Mouse (Mus musculus) heart, embryonic 15.5 days (tissue): ENCODE measurements around the gene Pigu. TPM values are rescaled to one million over a fixed set of nuclear protein-coding genes. Genes with fewer than 3 reads are reported as not detected.

Source experiments
- ATAC-seq: fragments of 200-750 bp; cut with Nextera tagmentation; replicated peaks from 2 replicates; pipeline ENCODE4 v1.8.0; 2017; ENCODE audit warnings: low read depth, moderate TSS enrichment; ENCODE audit not compliant: insufficient number of reproducible peaks, insufficient read depth, low FRiP score
- H3K27ac ChIP-seq: fragments of 300-500 bp; sonication (generic); 2 replicates; pipeline ENCODE4 v1.5.1; 2015; ENCODE audit warnings: mild to moderate bottlenecking, inconsistent platforms
- H3K27me3 ChIP-seq: fragments of 300-500 bp; sonication (generic); 2 replicates; pipeline ENCODE4 v1.6.1; 2015; ENCODE audit warnings: inconsistent platforms
- H3K36me3 ChIP-seq: fragments of 300-500 bp; sonication (generic); 2 replicates; pipeline ENCODE4 v1.6.1; 2015; ENCODE audit warnings: mild to moderate bottlenecking, inconsistent platforms
- H3K4me1 ChIP-seq: fragments of 300-500 bp; sonication (generic); replicated peaks from 2 replicates; pipeline ENCODE4 v1.6.1; 2015; ENCODE audit warnings: inconsistent platforms
- H3K4me2 ChIP-seq: fragments of 300-500 bp; sonication (generic); 2 replicates; pipeline ENCODE4 v1.6.1; 2015; ENCODE audit warnings: inconsistent platforms, mild to moderate bottlenecking, moderate library complexity
- H3K4me3 ChIP-seq: fragments of 300-500 bp; sonication (generic); 2 replicates; pipeline ENCODE4 v1.5.1; 2015; ENCODE audit warnings: mild to moderate bottlenecking, inconsistent platforms
- H3K9ac ChIP-seq: fragments of 300-500 bp; sonication (generic); 2 replicates; pipeline ENCODE4 v1.6.1; 2015; ENCODE audit warnings: mild to moderate bottlenecking, inconsistent platforms
- H3K9me3 ChIP-seq: fragments of 300-500 bp; sonication (generic); replicated peaks from 2 replicates; pipeline ENCODE4 v1.6.1; 2016; ENCODE audit warnings: inconsistent platforms
- WGBS: fragments of 180-500 bp; shearing (Covaris S2); methylation state at CpG from one replicate; pipeline ENCODE4 v1.1.7; 2015; ENCODE audit warnings: mixed read lengths; 5-methylcytosine and 5-hydroxymethylcytosine counted together
- polyA plus RNA-seq: library from polyadenylated mRNA; unstranded; fragments of >200 nt; fragmentation: Nextera tagmentation; extraction: Ambion mirVana; gene quantifications from 2 replicates; pipeline ENCODE4 v1.2.1, GENCODE M21; 2015

Gene Pigu
- polyA plus RNA-seq, 1 experiment from 2014 or later = 45.4 TPM

DNA sequence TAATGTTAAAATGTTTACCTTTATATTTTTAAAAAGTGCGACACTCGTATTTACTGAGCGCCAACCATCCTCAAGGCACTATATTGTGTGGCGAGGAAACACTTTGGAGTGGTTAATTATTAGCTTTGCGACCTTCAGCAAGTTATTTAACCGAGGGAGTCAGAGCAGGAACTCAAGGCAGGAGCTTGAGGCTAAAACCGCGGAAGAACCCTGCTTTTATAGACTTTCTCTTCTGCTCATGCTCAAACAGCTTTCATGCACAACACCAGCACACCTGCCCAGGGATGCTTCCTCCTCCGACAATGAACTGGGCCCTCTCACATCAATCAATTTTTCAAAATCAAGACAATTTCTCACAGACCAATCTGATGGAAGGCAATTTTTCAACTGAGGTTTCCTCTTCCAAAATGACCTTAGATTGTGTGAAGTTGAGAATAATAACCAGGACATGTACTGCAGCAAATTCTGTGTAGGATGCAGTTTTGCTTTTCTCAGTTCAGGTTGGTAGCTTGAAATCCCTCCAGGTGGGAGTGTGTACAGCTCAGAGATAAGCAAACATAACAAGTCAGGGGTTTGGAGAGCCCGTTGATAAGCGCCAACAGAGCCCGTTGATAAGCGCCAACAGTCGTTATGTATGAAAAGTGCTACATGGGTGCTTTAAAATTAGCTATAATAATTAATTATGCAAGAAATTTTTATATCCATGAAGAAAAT is 613 bp upstream of the Pigu start:
- 23% methylated on average over 14 of the region's 14 CpGs for WGBS
- peak overlapping the region; percentile 7 for H3K27ac ChIP-seq

DNA sequence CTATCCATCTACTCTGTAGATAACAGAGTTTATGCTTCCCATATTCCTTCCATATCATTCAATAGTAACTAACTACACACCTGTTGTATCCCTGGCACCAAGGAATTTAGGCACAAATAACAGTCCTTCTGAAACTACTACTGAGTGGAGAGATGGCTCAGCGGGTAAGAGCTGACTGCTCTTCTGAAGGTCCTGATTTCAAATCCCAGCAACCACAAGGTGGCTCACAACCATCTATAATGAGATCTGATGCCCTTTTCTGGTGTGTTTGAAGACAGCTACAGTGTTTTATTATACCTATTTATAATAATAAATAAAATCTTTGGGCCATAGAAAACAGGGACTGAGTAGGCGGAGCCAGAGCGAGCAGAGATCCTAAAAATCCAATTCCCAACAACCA is 2.8 kb downstream of the Pigu start:
- Histone ChIP-seq H3K4me2 (no peak overlapping the region), H3K9ac (no peak overlapping the region), H3K4me1 (peaks cover 13% of the 10 kb centered on the region), H3K4me3 (no peak overlapping the region), H3K27me3 (no peaks in the 10 kb centered on the region), H3K27ac (no peak overlapping the region), H3K36me3 (peaks cover 6% of the 10 kb centered on the region; the same call in 1 of the 2 replicates), H3K9me3 (no peaks in the 10 kb centered on the region; the same call in 1 of the 2 replicates)
- 86% methylated on average over 3 of the region's 3 CpGs for whole genome bisulfite sequencing
- no peak for ATAC-seq

More for the DNA sequence above, 613 bp upstream of the Pigu start:
- peak overlapping the region; percentile 14 for H3K9ac ChIP-seq
- H3K4me1 ChIP-seq = peaks cover 13% of the 10 kb centered on the region
- no peaks in the 10 kb centered on the region for H3K27me3 ChIP-seq
- peak overlapping the region; percentile 61 for H3K4me2 ChIP-seq
- peak; percentile 44 for ATAC-seq
- peak overlapping the region; percentile 95 for H3K4me3 ChIP-seq
- H3K36me3 ChIP-seq = no peaks in the 10 kb centered on the region
- no peaks in the 10 kb centered on the region for H3K9me3 ChIP-seq

DNA sequence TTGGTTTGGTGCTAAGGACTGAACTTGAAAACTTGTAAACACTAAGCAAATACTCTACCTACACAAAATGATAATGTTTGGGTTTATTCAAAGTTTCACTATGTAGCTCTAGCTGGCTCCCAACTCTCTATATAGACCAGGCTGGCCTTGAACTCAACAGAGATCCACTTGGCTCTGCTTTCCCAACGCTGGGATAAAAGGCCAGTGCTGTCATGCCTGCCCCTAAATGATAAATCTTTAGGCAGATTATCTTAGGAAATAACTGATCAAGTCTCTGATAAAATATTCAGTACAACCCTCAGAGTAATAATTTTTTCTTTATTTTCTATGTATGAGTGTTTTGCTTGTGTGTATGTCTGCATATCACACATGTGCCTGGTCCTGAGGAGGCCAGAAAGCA is 10.6 kb downstream of the Pigu start:
- no peaks in the 10 kb centered on the region; the same call in 1 of the 2 replicates for H3K9me3 ChIP-seq

DNA sequence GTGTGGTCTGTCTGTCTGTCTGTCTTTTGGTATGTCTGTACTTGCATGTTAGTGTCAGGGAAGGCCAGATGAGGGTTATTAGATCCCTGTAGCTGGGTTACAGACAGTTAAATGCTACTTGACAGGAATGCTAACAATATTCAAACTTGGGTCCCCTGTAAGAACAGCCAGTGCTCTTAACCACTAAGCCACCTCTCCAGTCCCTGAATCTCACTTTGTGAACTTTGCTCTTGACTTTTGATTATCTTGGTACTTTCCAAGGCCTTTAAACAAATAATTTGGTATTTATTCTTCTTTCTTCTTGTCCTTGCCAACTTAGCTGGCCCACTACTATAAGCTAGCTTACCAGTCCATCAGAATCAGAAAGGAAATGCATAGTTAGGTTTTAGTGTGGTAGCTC is 17.1 kb downstream of the Pigu start:
- Histone ChIP-seq H3K27ac (no peak overlapping the region), H3K9ac (no peak overlapping the region), H3K27me3 (no peaks in the 10 kb centered on the region), H3K4me1 (no peaks in the 10 kb centered on the region; the same call in 1 of the 2 replicates), H3K4me2 (no peak overlapping the region), H3K36me3 (peaks cover 7% of the 10 kb centered on the region), H3K4me3 (no peak overlapping the region), H3K9me3 (no peaks in the 10 kb centered on the region)
- ATAC-seq = no peak

More for the DNA sequence above, 10.6 kb downstream of the Pigu start:
- no peaks in the 10 kb centered on the region for H3K4me1 ChIP-seq
- 82% methylated on average over 1 of the region's 1 CpGs for WGBS
- no peak overlapping the region for H3K4me2 ChIP-seq
- no peak for ATAC-seq
- no peak overlapping the region for H3K9ac ChIP-seq
- H3K4me3 ChIP-seq = no peak overlapping the region
- no peaks in the 10 kb centered on the region for H3K27me3 ChIP-seq
- peaks cover 6% of the 10 kb centered on the region; the same call in 1 of the 2 replicates for H3K36me3 ChIP-seq
- H3K27ac ChIP-seq = no peak overlapping the region

DNA sequence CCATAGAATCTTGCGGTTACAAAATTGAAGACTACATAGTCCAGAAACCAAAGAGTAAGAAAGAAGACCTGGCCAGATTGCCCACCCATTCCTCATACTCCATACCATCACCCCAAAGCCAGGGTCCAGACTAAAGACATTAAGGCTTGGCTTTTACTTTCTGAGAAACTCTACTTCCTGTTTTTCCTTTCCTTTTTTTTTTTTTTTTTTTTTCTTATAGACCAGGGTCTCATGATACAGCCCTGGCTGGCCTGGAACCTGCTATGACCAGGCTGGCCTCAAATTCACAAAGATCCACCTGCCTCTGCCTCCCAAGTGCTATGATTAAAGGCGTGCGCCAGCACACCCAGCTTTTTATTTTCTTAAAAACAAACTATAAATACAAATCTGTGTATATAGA is 21.0 kb downstream of the Pigu start:
- no peaks in the 10 kb centered on the region for H3K27me3 ChIP-seq
- H3K4me3 ChIP-seq = no peak overlapping the region
- no peak overlapping the region for H3K4me2 ChIP-seq
- H3K27ac ChIP-seq = no peak overlapping the region
- no peaks in the 10 kb centered on the region for H3K9me3 ChIP-seq
- no peak for ATAC-seq
- no peaks in the 10 kb centered on the region; the same call in 1 of the 2 replicates for H3K4me1 ChIP-seq
- H3K9ac ChIP-seq = no peak overlapping the region
- WGBS = 94% methylated on average over 3 of the region's 3 CpGs
- H3K36me3 ChIP-seq = peaks cover 30% of the 10 kb centered on the region

DNA sequence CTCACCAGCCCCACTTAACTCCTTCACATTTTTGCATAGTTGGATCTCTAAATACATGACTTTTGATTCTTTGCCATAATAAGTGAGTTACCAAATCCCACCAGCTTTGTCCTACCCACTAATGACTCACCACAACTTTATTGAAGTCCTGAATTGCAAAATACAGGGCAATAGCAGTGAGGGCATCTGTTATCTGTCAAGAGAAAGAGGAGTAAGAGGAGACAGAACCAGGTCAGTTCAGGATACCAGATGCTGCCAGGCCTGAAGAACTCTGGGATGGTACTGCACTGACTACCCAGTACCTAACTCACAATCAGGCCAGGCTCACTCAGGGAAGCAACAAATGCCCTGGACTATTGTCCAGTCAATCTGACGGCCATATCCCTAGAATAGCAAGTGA is 22.0 kb downstream of the Pigu start:
- no peaks in the 10 kb centered on the region for H3K9me3 ChIP-seq
- no peak overlapping the region for H3K4me2 ChIP-seq
- H3K4me1 ChIP-seq = no peaks in the 10 kb centered on the region; the same call in 1 of the 2 replicates
- peaks cover 36% of the 10 kb centered on the region for H3K36me3 ChIP-seq
- no peak overlapping the region for H3K27ac ChIP-seq
- no peak overlapping the region for H3K9ac ChIP-seq
- H3K27me3 ChIP-seq = no peaks in the 10 kb centered on the region
- 67% methylated on average over 1 of the region's 1 CpGs for WGBS
- no peak for ATAC-seq
- H3K4me3 ChIP-seq = no peak overlapping the region

DNA sequence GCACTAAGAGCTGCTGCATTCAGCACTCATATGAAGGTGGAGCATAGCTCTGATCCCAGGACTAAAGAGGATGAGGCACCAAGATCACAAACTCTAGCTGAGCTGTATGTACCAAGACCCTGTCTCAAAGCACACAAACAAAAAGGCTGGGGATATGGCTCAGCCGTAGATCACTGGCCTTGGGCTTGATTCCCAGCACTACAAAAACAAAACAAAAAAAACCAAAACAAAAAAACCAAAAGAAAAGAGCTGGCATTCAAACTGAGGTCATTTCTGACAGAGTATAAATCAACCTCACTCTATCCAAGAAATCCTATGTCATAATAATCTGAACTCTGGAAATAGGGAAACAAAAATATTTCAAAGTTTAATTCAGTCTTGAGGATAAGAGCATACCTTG is 23.8 kb downstream of the Pigu start:
- Histone ChIP-seq H3K9me3 (no peaks in the 10 kb centered on the region), H3K27me3 (no peaks in the 10 kb centered on the region), H3K9ac (no peak overlapping the region), H3K36me3 (peaks cover 40% of the 10 kb centered on the region), H3K4me3 (no peak overlapping the region), H3K4me2 (no peak overlapping the region), H3K4me1 (no peaks in the 10 kb centered on the region), H3K27ac (no peak overlapping the region)
- ATAC-seq = no peak
- 91% methylated on average over 1 of the region's 1 CpGs for WGBS

DNA sequence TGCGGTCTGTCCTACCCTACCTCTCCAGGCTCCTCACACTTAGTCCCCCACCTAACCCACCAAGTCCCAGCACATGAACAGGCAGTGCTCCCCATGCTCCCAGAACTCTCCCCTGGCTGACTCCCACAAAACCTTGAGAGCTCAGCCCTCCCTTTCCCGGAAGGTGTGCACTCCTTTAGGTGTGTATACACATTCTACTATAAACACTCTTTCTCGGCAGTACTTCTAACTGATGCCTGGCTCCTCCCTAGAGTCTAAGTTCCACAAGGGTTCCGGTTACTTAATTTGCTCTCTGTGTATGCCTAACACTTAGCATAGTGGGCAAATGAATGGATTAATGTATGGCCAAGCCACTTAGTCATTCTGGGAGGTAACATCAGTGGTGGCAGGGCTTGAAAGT is 25.9 kb downstream of the Pigu start:
- H3K9ac ChIP-seq = no peak overlapping the region
- H3K27me3 ChIP-seq = no peaks in the 10 kb centered on the region
- no peak overlapping the region for H3K27ac ChIP-seq
- peaks cover 52% of the 10 kb centered on the region for H3K36me3 ChIP-seq
- no peak overlapping the region for H3K4me2 ChIP-seq
- ATAC-seq = no peak
- H3K4me3 ChIP-seq = no peak overlapping the region
- no peaks in the 10 kb centered on the region for H3K9me3 ChIP-seq
- 91% methylated on average over 4 of the region's 4 CpGs for WGBS
- H3K4me1 ChIP-seq = no peaks in the 10 kb centered on the region

DNA sequence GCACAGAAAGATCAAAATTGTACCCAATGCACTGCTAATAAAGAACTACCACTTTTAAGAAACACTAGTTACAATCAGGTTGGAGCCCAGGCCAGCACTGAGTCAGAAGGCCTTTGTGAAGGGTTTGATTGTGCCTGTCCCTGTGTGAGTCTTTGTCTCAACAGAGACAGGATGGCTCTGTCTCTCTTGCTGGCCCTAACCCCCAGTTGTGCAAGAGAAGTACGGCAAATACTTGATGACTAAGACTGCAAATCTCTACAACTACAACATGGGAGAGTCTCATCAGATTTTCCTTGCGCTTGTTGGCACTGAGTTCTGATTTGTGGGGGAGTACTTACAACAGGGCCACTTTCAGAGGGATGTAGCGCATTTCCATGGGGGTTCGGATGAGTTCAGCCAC is 26.4 kb downstream of the Pigu start:
- 86% methylated on average over 4 of the region's 4 CpGs for WGBS
- H3K9me3 ChIP-seq = no peaks in the 10 kb centered on the region
- ATAC-seq = no peak

DNA sequence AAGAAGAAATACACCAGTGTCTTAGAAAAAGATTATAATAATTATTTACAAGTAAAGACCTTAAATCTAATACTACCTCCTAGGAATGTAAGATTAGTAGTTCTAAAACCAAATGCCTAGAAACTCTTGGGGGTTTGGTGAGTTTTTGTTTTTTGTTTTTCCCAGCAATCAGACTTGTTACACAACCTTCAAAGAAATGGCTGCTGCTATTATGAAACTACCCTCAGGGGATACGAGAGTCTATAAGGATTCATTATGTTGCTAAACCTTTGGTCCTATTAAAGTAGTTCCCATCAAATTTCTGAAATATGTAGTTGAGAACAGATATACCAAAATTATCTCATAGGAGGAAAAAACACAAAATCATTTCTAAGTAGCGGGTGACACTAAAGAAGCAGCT is 27.5 kb downstream of the Pigu start:
- WGBS = 92% methylated on average over 2 of the region's 2 CpGs
- H3K4me3 ChIP-seq = no peak overlapping the region
- H3K9me3 ChIP-seq = no peaks in the 10 kb centered on the region
- H3K36me3 ChIP-seq = peaks cover 41% of the 10 kb centered on the region
- no peaks in the 10 kb centered on the region for H3K4me1 ChIP-seq
- no peaks in the 10 kb centered on the region for H3K27me3 ChIP-seq
- H3K9ac ChIP-seq = no peak overlapping the region
- H3K4me2 ChIP-seq = no peak overlapping the region
- no peak overlapping the region for H3K27ac ChIP-seq
- no peak for ATAC-seq

More for the DNA sequence above, 26.4 kb downstream of the Pigu start:
- Histone ChIP-seq H3K4me2 (no peak overlapping the region), H3K36me3 (peaks cover 50% of the 10 kb centered on the region), H3K27me3 (no peaks in the 10 kb centered on the region), H3K4me1 (no peaks in the 10 kb centered on the region), H3K9ac (no peak overlapping the region), H3K27ac (no peak overlapping the region), H3K4me3 (no peak overlapping the region)

DNA sequence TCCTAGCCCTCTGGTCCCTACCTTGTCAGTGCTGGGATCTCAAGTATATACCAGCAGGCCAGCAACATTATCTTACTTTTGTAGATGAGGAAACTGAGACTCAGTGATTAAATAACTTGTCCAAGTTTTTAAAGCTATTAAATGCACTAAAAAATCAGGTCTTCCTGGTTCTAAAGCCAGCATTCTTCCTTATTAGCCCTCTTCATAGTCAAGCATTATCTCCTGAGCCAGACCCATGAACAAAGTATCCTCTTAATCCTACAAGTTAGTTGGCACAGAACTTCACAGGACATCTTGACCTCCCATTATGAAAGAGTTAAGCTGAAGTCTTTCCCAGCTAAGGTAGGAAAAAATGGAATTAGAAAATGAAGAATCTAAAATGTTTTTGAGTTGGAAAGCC is 28.3 kb downstream of the Pigu start:
- H3K36me3 ChIP-seq = peaks cover 34% of the 10 kb centered on the region
- no peak overlapping the region for H3K4me3 ChIP-seq
- H3K27ac ChIP-seq = no peak overlapping the region
- no peaks in the 10 kb centered on the region for H3K4me1 ChIP-seq
- no peak for ATAC-seq
- no peak overlapping the region for H3K9ac ChIP-seq
- no peaks in the 10 kb centered on the region for H3K9me3 ChIP-seq
- no peaks in the 10 kb centered on the region for H3K27me3 ChIP-seq
- no peak overlapping the region for H3K4me2 ChIP-seq

DNA sequence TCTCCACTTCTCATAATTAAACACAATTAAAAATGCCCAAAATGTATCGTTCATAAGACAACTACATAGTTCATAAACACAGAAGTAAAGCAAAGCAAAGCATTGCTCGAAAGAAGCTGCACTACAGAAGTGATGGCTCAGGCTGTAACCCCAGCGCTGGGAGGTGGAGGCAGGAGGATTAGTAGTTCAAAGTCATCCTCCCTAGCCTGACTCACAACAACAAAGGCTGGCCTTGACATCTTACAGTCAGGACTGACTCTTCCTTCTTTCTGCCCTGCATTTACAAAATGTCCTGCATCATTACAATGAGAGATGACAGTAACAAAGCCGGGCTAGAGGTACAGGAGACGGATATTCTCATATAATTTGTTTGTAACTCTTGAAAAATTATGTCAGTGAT is 29.3 kb downstream of the Pigu start:
- peaks cover 28% of the 10 kb centered on the region for H3K36me3 ChIP-seq
- ATAC-seq = no peak
- WGBS = 89% methylated on average over 5 of the region's 5 CpGs

More for the DNA sequence above, 29.3 kb downstream of the Pigu start:
- Histone ChIP-seq H3K4me1 (no peaks in the 10 kb centered on the region), H3K4me2 (no peak overlapping the region), H3K27me3 (no peaks in the 10 kb centered on the region), H3K27ac (no peak overlapping the region), H3K9me3 (no peaks in the 10 kb centered on the region), H3K4me3 (no peak overlapping the region), H3K9ac (no peak overlapping the region)
